Mouse (Mus musculus): Measurements from ENCODE around the gene Slco1a6.

The Slco1a6 gene

DNA sequence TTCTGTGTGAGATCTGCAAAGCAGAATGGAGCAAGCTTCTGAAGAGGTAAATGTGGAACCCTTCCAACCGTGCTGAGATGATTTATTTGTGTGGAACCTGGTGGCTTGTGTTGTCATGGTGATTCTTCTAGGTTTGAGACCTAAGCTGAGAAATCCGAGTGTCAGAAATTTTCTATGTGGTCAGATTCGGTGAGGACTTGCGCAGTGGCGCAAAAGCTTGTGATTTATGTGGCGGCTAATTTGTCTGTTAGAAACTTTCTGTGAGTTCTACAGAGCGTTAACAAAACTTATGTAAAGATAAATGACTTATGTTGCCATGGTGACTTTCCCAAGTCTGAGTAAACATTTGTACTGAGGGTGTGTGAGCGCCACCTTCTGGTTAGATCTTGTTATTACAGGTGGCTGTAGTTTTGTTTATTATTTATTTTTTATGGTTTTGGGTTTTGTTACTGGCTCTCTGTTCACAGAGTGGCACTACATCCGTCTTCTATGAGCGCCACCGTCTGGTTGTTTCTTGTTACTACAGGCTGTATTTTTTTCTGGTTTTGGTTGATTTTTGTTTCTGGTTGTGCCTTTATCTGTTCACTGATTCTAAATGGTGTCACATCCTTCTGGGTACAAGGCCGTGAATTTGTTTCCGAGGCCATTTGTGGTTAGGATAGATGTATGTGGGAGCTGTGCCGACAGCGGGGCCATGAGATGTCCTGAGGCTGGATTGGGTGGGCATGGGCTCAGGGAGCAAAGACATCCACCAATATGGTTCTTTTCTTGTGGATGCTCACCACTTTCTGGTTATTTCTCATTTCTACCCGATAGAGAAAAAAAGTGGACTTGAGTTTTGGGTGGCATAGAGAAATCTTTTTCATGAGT is 167.8 kb downstream of the Slco1a6 start:
- DNase-seq (ENCODE audit: low spot score in 2 of 2), result peak; percentile 11 to 57

DNA sequence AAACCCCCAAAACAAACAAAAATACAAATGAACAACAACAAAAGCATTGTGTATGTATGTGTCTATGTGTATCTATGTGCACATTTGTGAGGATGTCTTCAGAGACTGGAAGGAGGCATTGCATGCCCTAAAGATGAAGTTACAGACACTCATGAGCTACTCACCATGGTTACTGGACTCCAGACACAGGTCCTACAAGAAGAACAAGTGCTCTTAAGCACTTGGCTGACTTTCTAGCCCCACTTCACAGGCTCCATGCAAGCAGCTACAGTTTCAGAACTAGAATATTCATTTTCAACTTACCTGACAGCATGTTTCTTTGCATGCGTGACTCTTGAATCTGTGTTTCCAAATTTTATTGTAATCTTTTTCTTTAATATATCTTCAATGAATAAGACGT is 172.6 kb downstream of the Slco1a6 start:
- DNase-seq (ENCODE audit: low spot score in 2 of 2), result no peak

Measured in frontal cortex, postnatal 36 days (tissue).